Mouse (Mus musculus): Measurements from ENCODE around the gene Foxk1. TPM values are rescaled to one million over a fixed set of nuclear protein-coding genes. Genes with fewer than 3 reads are reported as not detected.

Foxk1 gene
- total RNA-seq, 2 experiments from 2014 or later, result 2.0 to 3.7 TPM

DNA sequence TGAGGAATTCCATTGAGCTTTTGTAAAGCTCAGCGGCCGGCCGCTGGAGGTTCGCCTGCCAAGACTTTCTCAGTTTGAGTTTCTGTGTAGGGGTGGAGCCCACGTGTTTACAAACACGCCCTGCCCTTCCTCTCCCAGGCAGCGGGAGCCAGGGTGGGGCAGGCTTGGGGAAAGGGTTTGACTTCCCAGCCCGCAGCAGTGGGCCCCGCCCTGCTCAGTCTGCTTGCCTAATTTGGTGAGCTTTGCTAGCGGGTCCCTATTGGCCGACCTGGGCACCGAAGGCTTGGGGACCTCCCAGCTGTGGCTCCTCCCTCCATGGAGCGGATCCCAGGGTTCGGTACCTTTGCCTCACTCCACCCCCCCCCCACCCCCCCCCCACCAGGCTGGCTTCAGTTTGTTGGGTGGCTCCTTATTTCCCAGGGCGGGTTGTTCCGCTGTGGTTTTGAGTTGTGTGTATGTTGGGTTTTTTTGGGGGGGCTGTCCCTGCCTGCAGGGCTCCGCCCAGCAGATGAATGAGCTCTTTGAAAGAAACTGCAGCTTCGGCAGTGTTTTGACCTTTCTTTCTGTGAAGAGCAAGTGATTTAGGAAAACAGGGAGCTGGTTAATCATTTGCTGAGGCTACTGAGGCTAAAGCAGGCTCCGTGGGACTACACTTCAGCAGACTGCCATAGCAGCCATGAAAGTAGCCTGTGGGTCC lies 39.3 kb downstream of the Foxk1 start:
- ATAC-seq (replicated peaks; ENCODE audit: low FRiP score, poor library complexity, severe bottlenecking), result peak; percentile 91

DNA sequence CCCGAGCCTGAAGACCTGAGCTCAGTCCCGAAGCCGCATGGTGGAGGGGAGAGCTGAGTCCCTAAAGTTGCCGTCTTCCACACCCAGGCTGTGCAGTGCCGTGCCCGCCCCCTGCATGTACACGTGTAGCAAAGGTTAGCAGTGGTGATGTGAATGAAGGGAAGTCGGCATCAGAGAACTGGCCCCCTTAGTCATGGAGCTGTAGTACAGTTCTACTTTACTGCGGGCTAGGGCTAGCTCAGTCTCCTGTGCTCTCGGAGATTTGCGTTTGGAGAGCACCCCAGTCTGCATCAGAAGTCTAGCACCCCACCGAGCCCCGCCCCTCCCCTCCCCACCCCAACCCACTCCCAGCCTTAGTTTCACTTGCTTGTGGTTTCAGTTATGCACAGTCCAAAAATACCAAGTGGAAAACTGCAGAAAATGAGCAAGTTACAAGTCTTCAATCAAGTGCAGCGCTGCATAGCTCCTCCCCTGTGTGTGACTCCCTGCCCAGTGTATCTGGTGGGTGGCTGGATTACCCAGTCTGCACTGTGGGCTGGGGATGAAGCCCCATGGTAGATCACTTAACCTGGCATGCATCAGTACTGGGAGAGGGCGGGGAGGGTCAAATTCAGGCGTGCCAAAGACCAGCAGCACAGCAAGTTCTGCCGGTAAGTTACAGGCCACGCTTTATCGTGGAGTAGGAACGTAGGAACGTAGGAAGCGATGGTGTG lies 40.2 kb downstream of the Foxk1 start:
- ATAC-seq (replicated peaks; ENCODE audit: low FRiP score, poor library complexity, severe bottlenecking), result no peak

DNA sequence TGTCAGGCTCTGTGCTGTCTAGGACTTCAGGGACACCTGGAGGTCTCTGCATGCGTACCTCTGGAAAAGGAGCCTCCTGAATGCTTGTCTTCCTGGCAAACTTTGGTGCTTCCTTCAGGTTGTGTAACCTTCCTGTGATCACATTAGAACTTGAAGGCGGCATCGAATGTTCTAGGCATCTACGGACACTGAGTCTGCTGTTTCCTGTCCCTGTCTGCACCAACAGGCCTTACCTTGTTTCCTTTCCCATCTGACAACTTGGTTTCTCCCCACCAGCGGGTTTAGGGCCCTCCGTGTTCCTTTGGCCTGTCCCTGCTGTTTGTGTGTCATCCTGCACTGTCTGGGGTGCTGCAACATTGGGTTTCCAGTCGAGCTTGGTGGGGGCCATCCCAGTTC lies 40.7 kb downstream of the Foxk1 start:
- no peak for ATAC-seq (replicated peaks; ENCODE audit: low FRiP score, poor library complexity, severe bottlenecking)

DNA sequence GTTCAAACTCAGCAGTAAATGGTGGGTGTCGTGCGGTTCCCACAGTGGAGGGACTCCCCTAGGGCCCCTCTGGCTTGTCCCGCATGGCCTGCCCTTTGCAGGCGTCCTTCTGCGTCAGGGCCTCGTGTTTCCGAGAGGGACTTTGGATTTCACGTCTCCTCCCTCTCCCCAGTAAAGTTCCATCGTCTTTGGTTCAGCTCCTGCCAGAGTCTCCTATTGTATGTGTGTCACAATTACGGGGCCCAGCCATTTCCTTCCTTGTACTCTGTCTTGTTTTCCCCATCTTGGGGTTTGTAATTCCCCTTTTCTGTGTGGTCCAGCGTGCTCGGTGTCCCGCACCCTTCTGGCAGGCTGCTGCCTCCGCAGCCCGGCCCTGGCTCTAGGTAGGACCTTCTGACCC lies 42.2 kb downstream of the Foxk1 start:
- ATAC-seq (replicated peaks; ENCODE audit: low FRiP score, poor library complexity, severe bottlenecking), result no peak

DNA sequence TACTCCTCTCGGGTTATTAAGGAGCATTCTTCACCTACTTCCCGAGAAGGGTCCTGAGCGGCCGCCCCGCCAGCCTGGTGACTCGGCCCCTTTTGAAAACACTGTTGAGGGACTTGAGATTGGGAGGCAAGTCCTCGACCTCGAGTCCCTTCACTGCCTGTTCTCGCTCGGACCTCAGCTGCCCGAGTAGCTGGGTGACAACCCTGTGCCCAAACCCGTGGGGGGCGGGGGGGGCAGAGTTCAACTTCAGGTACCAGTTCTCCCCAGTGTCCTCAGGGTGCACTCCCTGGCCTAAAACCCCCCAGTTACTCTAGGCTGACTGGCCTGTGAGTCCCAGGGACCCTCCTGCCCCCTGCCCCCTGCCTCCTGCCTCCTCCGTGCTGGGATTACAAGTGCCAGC lies 42.7 kb downstream of the Foxk1 start:
- ATAC-seq (replicated peaks; ENCODE audit: low FRiP score, poor library complexity, severe bottlenecking), result no peak

DNA sequence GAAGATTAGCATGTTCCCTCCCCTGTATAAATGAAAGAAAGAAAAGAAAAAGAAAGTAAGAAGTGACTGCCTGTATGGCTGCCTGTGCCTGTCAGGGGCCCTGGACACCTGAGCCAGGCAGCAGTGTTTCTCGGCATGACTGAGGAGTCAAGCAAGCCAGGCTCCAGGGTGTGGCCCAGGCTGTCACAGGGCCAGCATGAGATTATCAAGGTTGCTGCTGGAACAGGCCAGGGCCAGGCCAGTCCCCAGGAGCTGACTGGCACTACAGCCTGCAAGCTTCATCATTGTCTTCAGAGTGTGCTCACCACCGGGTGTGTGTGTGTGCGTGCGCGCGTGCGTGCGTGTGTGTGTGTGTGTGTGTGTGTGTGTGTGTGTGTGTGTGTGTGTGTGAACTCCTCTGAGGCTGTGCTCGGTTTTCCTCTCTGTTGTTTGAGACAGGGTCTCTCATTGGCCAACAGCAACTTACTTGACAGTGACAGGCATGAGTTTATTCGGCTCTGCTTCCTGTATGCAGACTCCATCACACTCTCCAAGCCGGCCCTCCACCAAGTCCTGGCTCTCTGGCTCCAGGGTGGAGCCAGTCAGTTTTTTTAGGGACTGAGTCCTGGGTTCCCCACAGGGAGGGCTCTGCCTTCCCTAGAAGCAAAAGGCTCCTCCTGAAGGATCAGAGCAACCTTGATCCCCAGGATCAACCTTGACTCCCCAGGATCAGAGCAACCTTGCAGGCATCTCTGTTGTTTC lies 43.7 kb downstream of the Foxk1 start:
- peak; percentile 69 for ATAC-seq (replicated peaks; ENCODE audit: low FRiP score, poor library complexity, severe bottlenecking)

DNA sequence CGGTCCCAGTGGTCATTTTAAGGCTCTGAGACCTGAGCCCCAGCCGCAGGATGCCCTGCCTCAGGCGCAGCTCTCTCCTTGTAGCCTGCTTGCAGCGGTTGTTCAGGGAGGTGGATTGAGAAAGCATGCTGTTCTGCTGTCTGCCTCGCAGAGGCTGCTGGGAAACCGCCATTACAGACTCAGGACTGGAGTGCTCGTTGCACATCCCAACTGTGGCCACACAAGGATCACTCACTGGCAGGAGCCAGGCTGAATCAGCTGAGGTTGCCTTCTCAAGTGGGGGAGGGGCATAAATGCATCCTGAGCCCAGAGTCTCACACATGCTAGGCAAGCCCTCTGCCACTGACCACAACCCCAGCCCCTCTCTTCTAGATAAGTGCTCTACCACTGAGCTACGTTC lies 44.4 kb downstream of the Foxk1 start:
- ATAC-seq (replicated peaks; ENCODE audit: low FRiP score, poor library complexity, severe bottlenecking), result no peak

DNA sequence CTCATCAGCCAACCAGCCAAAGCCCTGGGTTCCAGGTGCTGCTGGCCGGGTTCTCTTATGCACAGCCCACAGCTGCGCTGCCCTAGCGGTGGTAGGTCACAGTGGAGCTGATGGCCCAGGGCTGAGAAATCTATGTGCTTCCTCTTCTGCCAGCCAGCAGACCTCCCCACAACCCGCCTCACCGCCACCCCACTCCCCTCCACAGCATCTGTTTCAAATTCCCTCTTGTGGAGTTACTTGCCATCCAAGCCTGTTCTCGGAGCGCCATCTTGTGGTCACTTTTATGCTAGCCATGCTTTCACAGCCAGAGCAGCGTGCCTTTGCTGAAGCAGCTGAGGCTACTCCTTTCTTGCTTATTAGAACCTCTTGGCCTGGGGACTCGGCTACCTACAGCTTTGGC lies 46.8 kb downstream of the Foxk1 start:
- ATAC-seq (replicated peaks; ENCODE audit: low FRiP score, poor library complexity, severe bottlenecking), result peak; percentile 68

DNA sequence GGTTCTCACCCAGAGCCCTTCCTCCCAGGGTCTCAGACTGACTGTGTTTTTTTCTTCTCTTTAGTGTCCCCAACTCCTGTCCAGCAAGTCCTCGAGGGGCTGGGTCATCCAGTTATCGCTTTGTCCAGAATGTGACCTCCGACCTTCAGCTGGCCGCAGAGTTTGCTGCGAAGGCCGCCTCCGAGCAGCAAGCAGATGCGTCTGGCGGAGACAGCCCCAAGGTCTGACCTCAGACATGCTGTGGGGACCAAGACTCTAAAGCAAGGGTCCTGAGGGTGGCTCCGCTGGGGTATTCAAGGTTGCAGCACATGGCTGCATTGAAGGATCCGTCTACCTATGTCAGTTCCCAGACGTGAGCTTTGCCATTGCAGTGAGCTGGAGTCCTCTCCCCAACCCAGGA lies 47.3 kb downstream of the Foxk1 start:
- no peak for ATAC-seq (replicated peaks; ENCODE audit: low FRiP score, poor library complexity, severe bottlenecking)

DNA sequence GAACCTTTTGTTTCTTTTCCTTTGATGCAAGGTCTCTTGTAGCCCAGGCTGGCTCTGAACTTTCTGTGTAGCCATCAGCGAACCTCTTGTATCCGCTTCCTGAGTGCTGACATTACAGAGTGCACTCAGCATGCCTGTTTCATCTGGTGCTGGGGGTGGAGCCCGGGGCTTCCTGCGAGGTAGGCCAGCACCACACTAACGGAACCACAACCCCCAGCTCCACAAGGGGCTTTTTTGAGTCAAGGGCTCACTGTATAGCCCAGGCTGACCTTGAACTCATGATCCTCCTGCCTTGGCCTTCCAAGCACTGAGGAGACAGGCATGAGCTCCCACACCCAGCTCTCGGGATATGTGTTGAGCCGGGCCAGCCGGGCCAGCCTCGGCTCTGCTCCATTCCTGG lies 49.5 kb downstream of the Foxk1 start:
- no peak for ATAC-seq (replicated peaks; ENCODE audit: low FRiP score, poor library complexity, severe bottlenecking)

DNA sequence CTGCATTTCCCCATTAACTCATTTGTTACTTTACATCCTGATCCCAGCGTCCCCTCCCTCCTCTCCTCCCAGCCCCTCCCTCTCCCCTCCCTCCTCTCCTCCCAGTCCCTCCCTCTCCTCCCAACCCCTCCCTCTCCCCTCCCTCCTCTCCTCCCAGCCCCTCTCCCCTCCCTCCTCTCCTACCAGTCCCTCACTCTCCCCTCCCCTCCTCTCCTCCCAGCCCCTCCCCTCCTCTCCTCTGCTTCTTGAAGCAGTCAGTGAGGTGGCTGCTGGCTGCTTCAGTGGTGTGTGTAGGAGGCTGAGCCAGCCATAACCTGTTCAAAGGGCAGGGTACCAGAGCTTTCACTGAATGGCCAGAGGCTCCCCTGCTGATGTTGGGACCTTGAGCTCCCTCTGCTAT lies 50.5 kb downstream of the Foxk1 start:
- ATAC-seq (replicated peaks; ENCODE audit: low FRiP score, poor library complexity, severe bottlenecking), result no peak

DNA sequence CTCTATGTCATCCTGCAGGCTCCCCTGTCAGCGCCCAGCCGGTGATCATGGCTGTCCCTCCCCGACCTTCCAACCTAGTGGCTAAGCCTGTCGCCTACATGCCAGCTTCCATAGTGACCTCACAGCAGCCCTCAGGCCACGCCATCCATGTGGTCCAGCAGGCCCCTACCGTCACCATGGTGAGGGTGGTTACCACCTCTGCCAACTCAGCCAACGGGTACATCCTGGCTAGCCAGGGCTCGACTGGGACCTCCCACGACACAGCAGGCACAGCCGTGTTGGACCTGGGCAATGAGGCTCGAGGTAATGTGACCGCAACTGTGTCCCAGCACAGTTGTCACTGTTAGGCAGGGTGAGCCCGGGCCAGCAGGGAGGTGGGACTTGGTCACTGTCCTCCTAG lies 52.4 kb downstream of the Foxk1 start:
- no peak for ATAC-seq (replicated peaks; ENCODE audit: low FRiP score, poor library complexity, severe bottlenecking)

DNA sequence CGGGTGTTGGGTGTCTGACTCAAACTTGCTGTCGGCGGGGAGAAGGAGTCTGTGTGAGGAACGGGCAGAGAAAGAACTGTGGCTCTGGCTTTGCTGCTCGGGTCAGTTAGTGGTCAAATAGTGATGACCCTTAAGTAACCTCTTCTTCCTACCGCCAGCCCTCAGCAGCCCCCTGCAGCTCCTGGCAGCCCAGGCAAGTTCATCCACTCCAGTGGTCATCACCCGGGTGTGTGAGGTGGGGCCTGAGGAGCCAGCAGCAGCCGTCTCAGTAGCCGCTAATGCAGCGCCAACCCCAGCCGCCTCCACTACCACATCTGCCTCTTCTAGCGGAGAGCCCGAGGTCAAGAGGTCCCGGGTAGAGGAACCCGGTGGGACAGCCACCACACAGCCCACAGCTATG lies 55.0 kb downstream of the Foxk1 start:
- ATAC-seq (replicated peaks; ENCODE audit: low FRiP score, poor library complexity, severe bottlenecking), result no peak

DNA sequence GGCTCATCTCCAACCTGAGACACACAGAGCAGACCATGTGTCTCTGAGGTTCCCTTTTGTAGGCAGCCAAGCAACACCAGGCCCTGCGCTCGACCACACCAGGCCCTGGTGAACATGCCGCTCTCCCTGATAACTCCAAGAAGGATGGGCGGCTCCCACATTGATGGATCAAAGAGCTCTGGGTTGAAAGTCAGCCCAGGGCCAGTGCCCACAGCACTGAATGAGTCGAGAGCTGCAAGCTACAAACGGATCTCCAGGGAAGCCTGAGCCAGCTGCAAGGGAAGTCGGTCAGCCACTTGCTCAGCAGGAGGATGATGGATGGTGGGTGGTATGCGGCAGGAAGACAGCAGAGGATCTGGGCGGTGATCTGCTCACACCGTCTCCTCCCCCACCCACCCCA lies 56.0 kb downstream of the Foxk1 start:
- no peak for ATAC-seq (replicated peaks; ENCODE audit: low FRiP score, poor library complexity, severe bottlenecking)

DNA sequence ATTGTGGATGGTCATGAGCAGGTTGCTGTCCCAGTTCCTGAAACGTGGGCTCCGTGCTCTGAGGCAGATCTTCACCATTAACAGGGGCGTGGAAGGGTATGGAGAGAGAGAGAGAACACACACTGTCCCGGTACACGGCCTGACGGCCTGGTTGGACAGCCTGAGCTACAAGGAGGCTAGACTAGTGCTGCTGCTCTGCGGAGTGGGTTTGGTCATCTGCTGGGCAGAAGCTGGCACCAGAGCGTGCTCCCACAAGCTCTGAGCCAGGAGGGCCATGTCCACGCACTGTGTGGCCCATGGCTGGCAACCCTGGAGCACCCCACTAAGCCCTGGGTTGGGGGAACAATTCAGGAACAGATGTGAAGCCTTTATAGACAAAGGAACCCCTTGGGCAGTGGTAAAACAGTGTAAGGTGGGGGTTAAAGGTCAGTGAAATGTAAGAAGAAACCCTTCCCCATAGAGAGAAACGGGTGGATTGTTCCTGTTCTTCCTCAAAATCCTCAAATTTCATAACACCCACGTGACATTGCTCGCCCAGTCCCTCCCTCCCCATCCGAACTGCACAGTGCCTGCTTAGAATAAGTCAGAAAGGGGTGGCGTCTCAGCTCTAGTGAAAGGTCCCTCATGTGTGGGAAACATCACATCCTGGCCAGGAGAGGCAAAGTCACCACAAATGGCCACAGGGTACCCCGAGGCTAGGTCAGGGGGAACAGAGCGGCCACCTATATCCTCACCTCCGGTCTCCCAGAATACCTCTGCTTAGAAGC lies 57.7 kb downstream of the Foxk1 start:
- no peak for ATAC-seq (replicated peaks; ENCODE audit: low FRiP score, poor library complexity, severe bottlenecking)

DNA sequence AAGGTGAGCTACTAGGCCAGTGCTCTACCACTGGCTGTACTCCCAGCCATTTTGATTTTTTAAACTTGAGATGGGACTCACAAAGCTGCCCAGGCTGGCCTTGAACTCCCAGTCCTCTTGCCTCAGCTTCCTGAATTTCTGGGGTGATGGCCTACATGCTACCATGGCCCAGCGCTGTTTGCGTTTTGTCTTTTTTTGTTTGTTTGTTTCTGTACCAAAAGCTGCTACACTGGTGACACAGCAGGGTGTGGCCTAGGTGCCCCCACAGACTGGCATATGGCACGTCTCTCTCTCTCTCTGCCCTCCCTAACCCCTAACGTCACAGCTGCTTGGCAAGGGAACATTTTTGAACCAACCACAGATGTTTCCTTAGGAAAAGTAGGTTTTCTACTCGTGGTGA lies 58.5 kb downstream of the Foxk1 start:
- no peak for ATAC-seq (replicated peaks; ENCODE audit: low FRiP score, poor library complexity, severe bottlenecking)

DNA sequence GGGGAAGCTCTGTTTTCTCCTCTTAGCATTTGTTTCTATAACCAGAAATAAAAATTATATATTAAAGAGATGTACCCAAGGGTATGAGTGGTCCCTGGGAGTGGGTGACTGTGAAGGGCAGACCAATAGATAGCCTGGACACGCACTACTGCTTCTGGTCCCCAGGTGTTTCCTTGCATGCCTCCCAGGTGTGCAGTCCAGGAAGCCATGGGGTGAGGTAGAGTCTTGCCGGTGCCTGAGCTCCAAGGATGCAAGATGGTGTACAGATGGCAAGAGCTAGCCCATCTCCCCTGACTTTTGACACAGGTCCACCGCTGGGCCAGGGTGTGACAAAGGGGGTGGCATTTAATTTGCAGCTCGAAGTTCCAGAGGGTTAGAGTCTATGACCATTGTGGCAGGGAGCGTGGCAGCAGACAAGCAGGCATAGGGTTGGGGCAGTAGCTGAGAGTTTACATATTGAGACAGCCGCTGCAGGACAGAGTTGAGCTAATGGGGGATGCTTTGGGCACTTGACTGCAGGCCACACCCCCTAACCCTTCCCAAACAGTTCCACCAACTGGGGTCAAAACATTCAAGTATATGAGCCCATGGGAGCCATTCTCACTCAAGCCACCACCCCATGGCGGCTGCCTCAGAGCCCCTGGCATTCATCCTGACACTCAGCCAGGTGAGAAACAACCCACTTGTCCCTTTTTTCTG lies 60.8 kb downstream of the Foxk1 start:
- no peak for ATAC-seq (replicated peaks; ENCODE audit: low FRiP score, poor library complexity, severe bottlenecking)

DNA sequence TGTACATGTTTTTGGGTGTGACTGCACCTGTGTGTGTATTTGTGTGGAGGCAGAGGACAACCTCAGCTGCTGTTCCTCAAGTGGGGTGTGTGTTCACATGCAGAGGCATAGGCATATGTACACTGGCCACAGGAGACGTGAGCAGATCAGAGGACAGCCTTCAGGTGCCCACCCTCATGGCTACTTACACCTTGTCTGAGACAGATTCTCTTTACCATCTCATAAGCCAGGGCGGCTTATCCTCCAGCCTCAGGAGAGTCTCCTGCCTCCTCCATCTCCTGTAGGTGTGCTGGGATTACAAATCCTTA lies 61.3 kb downstream of the Foxk1 start:
- no peak for ATAC-seq (replicated peaks; ENCODE audit: low FRiP score, poor library complexity, severe bottlenecking)

DNA sequence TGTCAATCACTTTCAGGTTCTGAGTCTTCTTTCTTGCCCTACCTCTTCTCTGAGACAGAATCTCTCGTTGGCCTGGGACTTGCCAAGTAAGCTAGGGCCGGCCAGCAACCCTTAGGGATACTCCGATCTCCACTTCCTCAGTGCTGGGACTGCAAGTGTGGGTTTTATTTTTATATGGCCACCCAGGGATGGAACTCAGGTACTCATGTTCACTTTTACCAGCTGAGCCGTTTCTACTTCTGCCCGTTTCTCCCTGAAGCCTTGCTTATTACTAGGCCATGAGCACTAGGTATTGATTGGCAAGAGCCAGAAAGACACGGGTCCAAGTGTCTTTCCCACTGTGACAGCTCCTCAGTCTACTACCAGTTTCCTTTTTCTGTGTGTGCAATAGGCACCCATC lies 61.7 kb downstream of the Foxk1 start:
- no peak for ATAC-seq (replicated peaks; ENCODE audit: low FRiP score, poor library complexity, severe bottlenecking)
